Mouse (Mus musculus): ENCODE results near the gene Gtdc1. TPM values are rescaled to one million over a fixed set of nuclear protein-coding genes. Genes with fewer than 3 reads are reported as not detected.

Gtdc1 gene
- polyA plus RNA-seq, 1 experiment from 2014 or later, result 10.1 TPM

DNA sequence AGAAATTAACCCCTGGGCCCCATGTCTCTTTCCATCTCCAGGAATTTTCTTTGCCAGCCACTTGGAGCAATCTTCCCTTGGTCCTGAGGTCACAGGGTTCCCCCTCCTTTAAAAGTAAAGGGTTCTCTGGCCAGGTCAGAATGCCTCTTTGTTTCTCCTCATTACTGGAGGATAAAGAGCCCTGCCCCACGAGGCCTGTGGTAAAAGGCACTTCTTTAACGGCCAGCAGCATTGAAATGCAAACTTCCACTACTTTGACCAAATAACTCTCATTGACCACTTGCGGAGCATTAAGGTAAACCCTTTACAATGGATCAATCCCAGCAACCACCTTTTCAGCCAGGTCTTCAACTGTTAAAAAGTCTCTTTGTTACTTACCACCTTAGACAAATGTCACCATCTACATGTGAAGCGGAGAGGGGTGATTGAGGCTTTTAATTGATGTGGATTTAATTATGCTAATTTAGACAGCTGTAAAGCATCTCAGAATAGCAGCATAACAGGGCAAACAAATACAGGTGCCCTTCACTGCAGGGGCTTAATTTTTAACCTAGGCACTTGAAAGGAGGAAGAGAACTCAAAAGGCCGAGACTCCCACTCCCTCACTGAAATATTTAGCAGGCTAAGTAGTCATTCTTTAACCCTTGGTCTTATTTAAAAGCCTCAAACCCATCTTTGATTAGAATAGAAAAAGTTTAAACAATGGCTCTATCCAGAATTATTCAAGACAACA lies 402.1 kb downstream of the Gtdc1 start:
- WGBS, result 59% methylated on average over 5 of the region's 5 CpGs
- no peak overlapping the region for H3K4me3 ChIP-seq
- H3K9me3 ChIP-seq (replicated peaks), result no peaks in the 10 kb centered on the region
- H3K4me1 ChIP-seq (replicated peaks), result no peaks in the 10 kb centered on the region
- ATAC-seq (ENCODE audit: insufficient number of reproducible peaks, low FRiP score), result no peak
- H3K36me3 ChIP-seq, result no peaks in the 10 kb centered on the region
- no peak overlapping the region for H3K4me2 ChIP-seq
- H3K27ac ChIP-seq (ENCODE audit: poor library complexity, severe bottlenecking), result no peak overlapping the region
- H3K27me3 ChIP-seq (replicated peaks), result no peaks in the 10 kb centered on the region
- no peak overlapping the region for H3K9ac ChIP-seq

DNA sequence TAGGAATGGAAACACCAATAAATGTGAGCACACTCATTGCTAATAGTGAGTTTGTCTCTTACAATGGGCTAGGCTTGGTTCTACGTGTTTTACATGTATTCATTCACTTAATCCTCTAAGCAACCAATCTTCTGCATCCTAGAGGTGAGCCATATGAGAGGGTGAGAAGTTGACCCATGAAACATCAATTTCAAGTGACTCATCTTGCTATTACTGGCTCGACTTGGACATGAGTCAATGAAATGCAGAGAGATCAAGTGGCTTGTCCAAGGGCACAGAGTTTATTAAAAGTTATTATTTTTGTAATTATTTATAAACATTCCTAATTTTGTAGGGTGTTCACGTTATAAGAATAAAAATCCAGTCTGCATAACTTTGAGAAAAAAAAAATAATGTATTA lies 408.2 kb downstream of the Gtdc1 start:
- no peak overlapping the region for H3K4me3 ChIP-seq
- no peaks in the 10 kb centered on the region for H3K9me3 ChIP-seq (replicated peaks)
- no peaks in the 10 kb centered on the region for H3K27me3 ChIP-seq (replicated peaks)
- H3K27ac ChIP-seq (ENCODE audit: poor library complexity, severe bottlenecking), result no peak overlapping the region
- ATAC-seq (ENCODE audit: insufficient number of reproducible peaks, low FRiP score), result no peak
- 79% methylated on average over 3 of the region's 3 CpGs for WGBS
- H3K9ac ChIP-seq, result no peak overlapping the region
- no peaks in the 10 kb centered on the region for H3K36me3 ChIP-seq
- H3K4me1 ChIP-seq (replicated peaks), result no peaks in the 10 kb centered on the region
- H3K4me2 ChIP-seq, result no peak overlapping the region

DNA sequence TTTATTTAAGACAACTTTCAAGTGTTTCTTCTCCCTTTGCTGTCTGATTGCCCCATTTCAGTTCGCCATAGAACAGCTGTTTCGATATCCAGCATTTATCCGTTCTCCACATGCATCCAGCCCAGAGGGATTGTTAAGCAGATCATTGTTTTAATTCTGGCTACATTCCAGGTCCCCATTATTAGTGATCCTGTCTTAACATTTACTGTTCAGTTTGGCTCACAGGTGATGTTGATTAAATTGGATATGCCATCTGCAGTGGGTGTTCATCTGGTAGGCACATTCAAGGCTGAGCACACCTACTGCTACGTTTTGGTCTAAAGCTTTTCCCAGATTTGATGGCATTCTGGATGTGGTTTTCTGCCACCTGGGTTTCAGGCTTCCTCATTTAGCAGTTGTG lies 409.4 kb downstream of the Gtdc1 start:
- no peaks in the 10 kb centered on the region for H3K9me3 ChIP-seq (replicated peaks)
- H3K9ac ChIP-seq, result no peak overlapping the region
- no peaks in the 10 kb centered on the region for H3K27me3 ChIP-seq (replicated peaks)
- H3K4me2 ChIP-seq, result no peak overlapping the region
- no peak for ATAC-seq (ENCODE audit: insufficient number of reproducible peaks, low FRiP score)
- no peaks in the 10 kb centered on the region for H3K4me1 ChIP-seq (replicated peaks)
- WGBS, result 77% methylated on average over 4 of the region's 4 CpGs
- no peaks in the 10 kb centered on the region for H3K36me3 ChIP-seq
- H3K27ac ChIP-seq (ENCODE audit: poor library complexity, severe bottlenecking), result no peak overlapping the region
- H3K4me3 ChIP-seq, result no peak overlapping the region

Other genes starting within 250 kb of the Gtdc1 start
- 28.0 and 29.6 TPM in 2 replicates for gene Zeb2, start 189.7 kb upstream of the Gtdc1 start, polyA plus RNA-seq (2016; fragmentation: Nextera tagmentation; extraction: Ambion mirVana)

Measured in heart, embryonic 12.5 days (tissue).